Mouse (Mus musculus) lung, postnatal 36 days (tissue): ENCODE data around the gene Rin3.
"Not testable (repeated sequence)": the region's sequence is repeated elsewhere in the genome, so short reads cannot be mapped to it uniquely, and the experiment has no call there.

Experiments
- DNase-seq: peaks from one replicate; pipeline ENCODE4 v3.0.0; 2022; ENCODE audit warnings: mixed read lengths

Rin3 gene

GRCm38 (mm10) chr12:102282763-102283482 lies at the start of gene Rin3:
Rin3 (plus strand) TSS chr12:102283048.
- peak; percentile 85 for DNase-seq

DNA sequence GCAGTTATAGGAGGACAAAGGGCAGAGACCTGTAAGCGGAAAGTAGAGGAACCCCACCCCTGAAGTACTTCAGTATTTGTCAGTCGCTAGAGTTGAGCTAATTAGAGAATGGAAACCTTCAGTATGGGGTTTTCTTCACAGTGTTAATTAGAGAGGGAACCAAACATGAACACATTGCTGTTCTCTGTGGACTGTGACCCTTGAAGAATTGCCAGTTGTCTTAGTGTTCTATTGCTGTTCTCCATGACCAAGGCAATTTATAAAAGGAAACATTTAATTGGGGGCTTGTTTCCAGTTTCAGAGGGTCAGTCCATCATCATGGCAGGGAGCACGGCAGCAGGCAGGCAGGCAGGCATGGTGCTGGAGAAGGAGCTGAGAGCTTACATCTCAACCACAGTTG lies 47.3 kb upstream of the Rin3 start:
- no peak for DNase-seq

GRCm38 (mm10) chr12:102236317-102236716 lies 46.5 kb upstream of the Rin3 start:
- DNase-seq: no peak

GRCm38 (mm10) chr12:102242076-102242722 lies 40.6 kb upstream of the Rin3 start:
- peak; percentile 39 for DNase-seq

DNA sequence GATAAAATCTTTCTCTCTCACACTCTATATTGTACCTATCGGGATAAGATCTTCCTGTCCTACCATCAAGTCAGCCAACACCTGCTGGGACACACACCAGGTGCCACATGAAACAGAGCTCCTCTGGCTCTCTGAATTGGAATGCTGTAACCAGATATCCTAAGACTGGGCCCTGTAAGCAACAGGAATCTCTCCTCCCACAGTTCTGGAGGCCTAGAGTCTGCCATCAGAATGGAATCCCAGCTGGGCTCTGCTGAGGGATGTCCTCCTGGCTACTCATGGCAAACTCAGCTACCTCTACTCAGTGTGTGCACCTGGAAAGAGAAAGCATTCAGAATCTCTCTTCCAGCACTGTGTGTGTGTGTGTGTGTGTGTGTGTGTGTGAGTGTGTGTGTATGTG lies 38.9 kb upstream of the Rin3 start:
- no peak for DNase-seq

GRCm38 (mm10) chr12:102246226-102246625 lies 36.6 kb upstream of the Rin3 start:
- DNase-seq: no peak

DNA sequence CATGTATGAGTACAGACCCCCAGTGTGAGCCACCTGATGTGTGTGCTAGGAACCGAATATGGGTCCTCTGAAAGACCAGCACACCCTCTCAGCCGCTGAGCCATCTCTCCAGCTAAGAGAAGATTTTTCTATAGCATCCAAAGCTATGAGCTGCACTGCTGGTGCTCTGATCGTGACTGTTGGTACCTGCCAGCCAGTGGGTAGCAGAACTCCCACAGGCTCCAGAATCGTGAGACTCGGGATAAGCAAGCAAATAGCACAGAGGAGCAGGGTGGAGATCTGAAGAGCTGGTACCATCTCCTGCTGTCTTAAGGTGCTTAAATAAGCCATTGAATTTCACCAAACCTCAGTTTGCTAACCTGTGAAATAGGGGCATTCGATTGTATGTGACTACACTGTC lies 34.7 kb upstream of the Rin3 start:
- no peak for DNase-seq

GRCm38 (mm10) chr12:102250316-102250715 lies 32.5 kb upstream of the Rin3 start:
- no peak for DNase-seq

- DNase-seq: no peak
Observed at GRCm38 (mm10) chr12:102251070-102251469, 31.8 kb upstream of the Rin3 start.

DNA sequence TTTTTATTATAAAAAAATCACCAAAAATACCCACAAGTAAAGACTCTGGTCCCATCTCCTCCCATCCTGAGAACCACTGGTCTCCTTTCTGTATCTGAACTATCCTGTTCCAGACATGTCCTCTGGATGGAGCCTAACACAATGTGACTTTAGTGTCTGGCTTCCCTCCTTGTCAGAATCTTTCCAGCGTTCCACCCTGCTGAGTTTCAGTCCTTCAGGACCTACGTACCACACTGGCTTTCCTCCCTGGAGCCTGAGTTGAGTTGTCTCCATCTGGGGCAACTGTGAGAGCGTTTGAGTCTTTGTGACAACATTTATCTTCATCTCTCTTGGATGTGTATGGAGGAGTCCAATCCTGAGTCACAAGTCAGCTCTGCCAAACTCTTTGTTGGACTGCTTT lies 30.9 kb upstream of the Rin3 start:
- no peak for DNase-seq

DNA sequence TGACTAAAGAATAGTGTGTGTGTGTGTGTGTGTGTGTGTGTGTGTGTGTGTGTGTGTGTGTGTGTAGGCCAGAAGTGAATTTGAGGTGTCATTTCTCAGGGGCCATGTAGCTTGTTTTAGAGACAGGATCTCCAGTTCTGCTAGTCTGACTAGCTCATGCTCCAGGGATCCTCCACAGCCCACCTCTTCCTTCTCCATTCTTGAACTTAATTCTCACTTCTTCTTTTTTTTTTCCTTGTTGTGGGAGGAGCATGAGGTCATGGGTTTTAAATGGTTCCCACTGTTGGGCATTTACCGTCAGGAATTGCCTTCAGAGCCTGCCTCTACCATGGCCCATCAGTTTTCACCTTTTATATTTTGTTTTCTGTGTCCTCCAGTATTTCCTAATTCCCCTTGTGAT lies 30.3 kb upstream of the Rin3 start:
- no peak for DNase-seq

DNA sequence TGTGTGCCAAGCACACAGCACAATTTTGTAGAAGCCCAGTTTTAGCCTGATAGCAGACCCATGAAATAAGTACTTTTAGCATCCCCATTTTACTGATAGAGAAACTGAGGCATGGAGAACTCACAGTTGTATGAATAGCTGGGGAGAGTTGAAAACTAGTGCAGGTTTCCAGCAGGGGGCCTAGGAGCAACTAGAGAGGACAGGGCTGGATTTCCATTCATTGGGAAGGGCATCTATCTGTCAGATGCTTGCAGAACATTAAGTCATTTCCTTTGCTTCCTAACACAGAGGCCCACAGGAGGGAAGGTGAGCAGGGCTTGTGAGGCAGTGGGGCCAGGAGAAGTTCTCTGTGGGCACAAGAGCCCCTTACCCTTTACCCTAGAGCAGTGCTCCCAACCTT lies 27.8 kb upstream of the Rin3 start:
- peak; percentile 42 for DNase-seq

DNA sequence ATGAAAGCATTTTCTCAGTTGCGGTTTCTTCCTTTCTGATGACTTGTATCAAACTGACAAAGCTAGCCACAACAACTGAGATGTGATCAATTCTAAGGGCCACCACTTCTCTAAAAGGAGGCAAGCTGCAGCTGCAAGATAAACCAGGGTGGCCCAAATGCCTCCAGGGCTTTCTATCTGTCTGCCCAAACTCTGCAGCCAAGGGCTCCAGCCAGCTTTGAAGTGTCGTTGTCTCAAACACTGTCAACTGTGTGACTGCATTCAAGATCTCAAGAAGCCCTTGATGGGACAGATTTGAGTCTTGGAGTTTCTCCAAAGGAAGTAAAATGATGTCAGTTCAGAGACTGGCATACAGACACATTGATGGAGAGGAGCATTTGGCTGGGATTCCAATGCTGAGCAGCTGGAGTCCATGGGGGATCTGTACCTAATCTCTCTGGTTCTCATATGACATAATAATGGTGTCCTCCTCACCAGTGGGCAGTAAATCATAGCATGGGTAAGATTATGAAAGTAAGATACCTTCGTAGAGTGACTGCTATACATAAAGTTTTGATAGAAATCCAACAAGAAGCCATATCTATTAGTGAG lies 24.2 kb upstream of the Rin3 start:
- no peak for DNase-seq

DNA sequence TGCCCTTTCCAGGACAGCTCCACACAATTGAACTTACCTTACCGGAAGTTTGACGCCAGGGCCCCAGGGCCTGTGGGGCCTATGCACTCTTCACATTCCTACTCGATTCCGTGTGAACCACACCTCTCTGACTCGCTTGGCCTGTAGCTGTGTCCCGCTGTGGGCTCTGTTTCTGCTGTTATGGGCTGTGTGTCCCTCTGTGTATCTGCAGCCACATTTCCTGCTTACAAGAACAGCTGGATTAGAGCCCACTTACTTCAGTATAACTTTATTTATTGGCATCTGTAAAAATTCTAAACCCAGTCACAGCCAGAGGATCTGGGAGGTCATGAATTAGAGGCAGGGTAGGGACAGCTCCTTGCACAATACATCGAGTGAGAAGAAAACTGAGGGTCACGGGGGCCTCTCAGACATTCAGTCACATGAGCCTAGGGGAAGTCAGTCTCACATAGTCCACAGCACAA lies 20.9 kb upstream of the Rin3 start:
- peak; percentile 57 for DNase-seq

- DNase-seq: peak; percentile 59
Observed at GRCm38 (mm10) chr12:102262809-102263208, 20.0 kb upstream of the Rin3 start.

DNA sequence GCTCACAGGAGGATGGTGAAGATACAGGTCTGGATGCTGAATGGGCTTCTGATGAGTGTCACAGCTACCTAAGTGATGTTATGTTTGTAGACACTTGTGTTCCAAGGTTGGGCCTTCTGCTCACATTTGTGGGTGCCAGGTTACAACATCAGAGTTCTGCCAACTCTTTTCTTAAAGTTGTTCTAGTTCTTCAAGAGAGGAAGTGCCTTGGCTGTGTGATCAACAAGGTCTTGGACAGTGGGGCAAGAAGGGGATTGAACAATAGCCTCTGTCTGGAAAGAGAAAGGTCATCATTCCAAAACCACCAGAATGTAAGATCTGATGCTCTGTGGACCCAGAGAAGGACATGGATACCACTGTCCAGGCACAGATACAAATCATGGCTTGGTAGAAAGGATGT lies 19.6 kb upstream of the Rin3 start:
- DNase-seq: no peak

DNA sequence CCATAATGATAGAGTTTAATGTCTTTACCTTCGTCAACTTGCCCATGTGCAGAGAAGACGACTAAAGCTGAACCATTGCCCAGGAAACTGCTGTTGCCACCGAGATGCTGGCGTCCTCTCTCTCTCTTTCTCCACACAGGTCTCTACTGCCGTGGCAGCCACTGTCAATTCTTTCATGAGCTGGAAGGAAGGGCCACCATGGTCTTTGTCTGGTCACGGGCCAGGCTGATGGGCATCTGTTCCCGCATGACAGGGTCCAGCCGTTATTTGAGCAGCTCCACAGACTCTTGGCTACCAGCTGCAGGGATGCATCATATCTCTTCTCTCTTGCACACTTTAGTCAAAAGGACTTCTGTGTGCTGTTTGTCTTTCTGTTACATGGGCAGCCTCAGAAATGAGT lies 16.4 kb upstream of the Rin3 start:
- DNase-seq: no peak

- DNase-seq: no peak
Observed at GRCm38 (mm10) chr12:102269144-102269543, 13.7 kb upstream of the Rin3 start.

- DNase-seq: no peak
Observed at GRCm38 (mm10) chr12:102270776-102271405, 12.0 kb upstream of the Rin3 start.

DNA sequence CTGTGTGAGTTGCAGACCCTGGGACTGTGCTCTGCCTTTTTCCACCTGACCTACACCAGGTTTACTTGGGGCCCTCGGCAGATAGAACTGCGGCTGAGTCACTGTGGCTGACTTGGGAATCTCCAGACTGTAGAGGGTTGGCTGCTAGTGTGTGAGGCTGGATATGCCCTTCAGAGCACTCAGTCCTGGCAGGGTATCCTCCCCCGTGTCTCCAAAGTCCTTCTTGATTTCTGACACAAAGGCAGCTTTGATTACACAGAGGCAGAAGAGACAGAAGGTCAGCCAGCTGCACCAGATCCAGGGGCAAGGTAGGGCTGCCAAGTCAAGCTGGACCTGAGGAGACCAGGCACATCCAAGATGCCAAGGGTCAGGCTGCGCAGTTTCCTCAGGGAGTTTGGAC lies 11.4 kb upstream of the Rin3 start:
- peak; percentile 76 for DNase-seq

DNA sequence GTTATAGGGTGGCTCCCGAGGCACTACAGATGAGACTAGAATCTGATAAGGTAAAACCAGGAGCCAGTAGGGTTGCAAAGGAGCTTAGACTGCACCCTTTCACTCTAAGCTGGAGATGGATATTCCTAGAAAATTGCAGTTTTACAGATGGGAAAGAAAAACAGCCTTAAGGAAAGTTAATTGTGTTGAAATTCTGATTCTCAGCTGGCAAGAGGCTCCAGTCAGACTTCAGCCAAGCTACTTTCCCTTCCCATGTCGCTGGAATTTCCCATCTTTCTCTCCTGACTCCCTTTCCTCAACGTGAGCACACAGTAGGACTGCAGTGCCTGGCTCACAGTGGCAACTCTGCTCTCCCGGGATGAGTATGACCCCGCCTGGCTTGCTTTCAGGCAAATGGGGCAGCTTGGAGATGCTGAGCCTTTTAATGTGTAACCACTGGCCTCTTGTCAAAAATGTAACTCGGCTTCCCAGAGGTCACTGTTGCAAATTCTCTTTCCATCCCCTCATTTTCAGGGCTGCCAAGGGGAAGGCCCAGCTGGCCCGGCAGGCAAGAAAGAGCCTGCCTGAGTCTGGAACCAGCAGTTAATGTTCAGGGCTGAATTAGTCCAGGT lies 6.9 kb upstream of the Rin3 start:
- DNase-seq: peak; percentile 72

DNA sequence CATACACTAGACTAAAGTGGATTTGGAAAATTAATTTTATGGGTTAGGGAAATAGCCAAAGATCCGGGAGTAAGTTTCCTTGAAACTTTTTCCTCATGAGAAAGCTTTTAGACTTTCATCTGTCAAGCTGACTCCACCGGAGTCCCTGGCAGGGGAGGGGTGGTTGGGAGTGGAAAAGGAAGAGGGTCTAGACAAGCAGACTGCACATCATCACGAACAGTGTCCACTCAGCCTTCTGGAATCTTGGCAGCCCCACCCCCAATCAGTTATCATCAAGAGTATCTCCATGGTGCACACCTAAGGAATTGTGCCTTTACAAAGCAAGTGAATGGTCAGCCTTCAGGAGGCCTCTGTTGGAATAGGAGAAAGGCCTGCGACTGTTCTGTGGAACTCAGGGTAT lies 2.6 kb upstream of the Rin3 start:
- DNase-seq: not testable (repeated sequence)

GRCm38 (mm10) chr12:102280867-102281503 lies 1.9 kb upstream of the Rin3 start:
- DNase-seq: no peak
